Mouse (Mus musculus): Measurements from ENCODE around the gene Lfng.

DNA sequence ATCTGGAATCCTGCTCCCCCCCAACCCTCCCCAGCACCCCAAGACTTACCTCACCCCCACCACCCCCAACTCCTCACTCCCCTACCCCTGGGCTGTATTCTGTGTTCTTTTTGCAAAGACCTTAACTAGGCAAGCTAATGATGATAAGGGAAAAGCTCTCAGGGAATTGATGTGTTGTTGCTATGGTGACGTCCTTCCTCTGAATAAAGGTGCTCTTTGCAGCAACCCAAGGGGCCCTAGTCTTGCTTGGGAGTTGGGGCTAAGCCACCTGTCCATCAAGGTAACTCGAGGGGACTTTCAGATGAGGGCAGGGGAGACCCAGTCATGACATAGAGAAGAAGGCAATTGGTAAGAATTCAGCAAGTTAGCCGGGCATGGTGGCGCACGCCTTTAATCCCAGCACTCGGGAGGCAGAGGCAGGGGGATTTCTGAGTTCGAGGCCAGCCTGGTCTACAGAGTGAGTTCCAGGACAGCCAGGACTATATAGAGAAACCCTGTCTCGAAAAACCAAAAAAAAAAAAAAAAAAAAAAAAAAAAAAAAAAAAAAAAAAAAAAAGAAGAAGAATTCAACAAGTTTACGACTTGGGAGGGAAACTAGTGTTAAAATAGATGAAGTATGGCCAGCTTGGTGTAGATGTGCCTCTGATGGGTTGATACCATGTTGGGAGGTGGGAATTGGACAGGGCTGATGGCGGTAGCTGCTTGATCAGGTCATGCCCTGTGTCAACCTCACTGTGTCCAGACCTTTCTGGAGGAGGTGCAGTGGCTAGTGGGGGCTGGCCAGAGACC lies 8.4 kb downstream of the Lfng start:
- TF ChIP-seq POLR2A (IDR thresholded peaks at IDR 0.05; ENCODE audit: borderline replicate concordance, insufficient read depth, low read length), result no peak
- TF ChIP-seq CTCF (IDR thresholded peaks at IDR 0.05; ENCODE audit: borderline replicate concordance, insufficient read depth, low read depth, low read length), result no peak

Measured in cerebellum, adult 2 months (tissue).